Mouse (Mus musculus): ENCODE data around the gene Prr9. TPM values are rescaled to one million over a fixed set of nuclear protein-coding genes. Genes with fewer than 3 reads are reported as not detected.
A peak's percentile ranks its signal among the peaks of the same experiment; 100 is the strongest.

Gene Prr9
- not detected in 2 replicates for polyA plus RNA-seq (2015; fragmentation: Nextera tagmentation; extraction: Ambion mirVana)

- no peak within 1 kb of the TSS for H3K4me3 ChIP-seq (ENCODE audit: low read depth, low read length)
- no peaks in the 10 kb centered on the region for H3K36me3 ChIP-seq (ENCODE audit: control insufficient read depth, insufficient read depth, low read length)
- H3K4me2 ChIP-seq (ENCODE audit: low read length) = no peak within 1 kb of the TSS
- H3K9ac ChIP-seq (ENCODE audit: low read depth, low read length) = no peak within 1 kb of the TSS
- no peaks in the 10 kb centered on the region for H3K27me3 ChIP-seq (ENCODE audit: control insufficient read depth, insufficient read depth, low read depth, low read length)
- H3K9me3 ChIP-seq (replicated peaks; ENCODE audit: control insufficient read depth, low read length, poor library complexity, severe bottlenecking) = no peaks in the 10 kb centered on the region
- 76% methylated on average over 5 of the region's 5 CpGs for WGBS
- no peak within 1 kb of the TSS for H3K27ac ChIP-seq (ENCODE audit: low read length)
- H3K4me1 ChIP-seq (ENCODE audit: control insufficient read depth, insufficient read depth, low read length) = no peaks in the 10 kb centered on the region
- ATAC-seq = no peak
These were observed at the start of gene Prr9 for GRCm38 (mm10) chr3:92123847-92124246. Prr9 (minus strand) TSS chr3:92123947.

GRCm38 (mm10) chr3:92169847-92170246, 46.1 kb upstream of the Prr9 start:
- Histone ChIP-seq H3K36me3 (ENCODE audit: control insufficient read depth, insufficient read depth, low read length) (no peaks in the 10 kb centered on the region), H3K4me2 (ENCODE audit: low read length) (no peak overlapping the region), H3K4me3 (ENCODE audit: low read depth, low read length) (no peak overlapping the region), H3K9ac (ENCODE audit: low read depth, low read length) (no peak overlapping the region), H3K27me3 (ENCODE audit: control insufficient read depth, insufficient read depth, low read depth, low read length) (no peaks in the 10 kb centered on the region), H3K4me1 (ENCODE audit: control insufficient read depth, insufficient read depth, low read length) (no peaks in the 10 kb centered on the region), H3K9me3 (replicated peaks; ENCODE audit: control insufficient read depth, low read length, poor library complexity, severe bottlenecking) (no peaks in the 10 kb centered on the region), H3K27ac (ENCODE audit: low read length) (no peak overlapping the region)
- ATAC-seq = no peak
- WGBS = 89% methylated on average over 3 of the region's 3 CpGs

GRCm38 (mm10) chr3:92153322-92153721, 29.6 kb upstream of the Prr9 start:
- H3K4me3 ChIP-seq (ENCODE audit: low read depth, low read length) = no peak overlapping the region
- no peak overlapping the region for H3K27ac ChIP-seq (ENCODE audit: low read length)
- no peaks in the 10 kb centered on the region for H3K4me1 ChIP-seq (ENCODE audit: control insufficient read depth, insufficient read depth, low read length)
- no peaks in the 10 kb centered on the region for H3K9me3 ChIP-seq (replicated peaks; ENCODE audit: control insufficient read depth, low read length, poor library complexity, severe bottlenecking)
- ATAC-seq = no peak
- H3K27me3 ChIP-seq (ENCODE audit: control insufficient read depth, insufficient read depth, low read depth, low read length) = no peaks in the 10 kb centered on the region
- no peaks in the 10 kb centered on the region for H3K36me3 ChIP-seq (ENCODE audit: control insufficient read depth, insufficient read depth, low read length)
- no peak overlapping the region for H3K9ac ChIP-seq (ENCODE audit: low read depth, low read length)
- H3K4me2 ChIP-seq (ENCODE audit: low read length) = no peak overlapping the region

- no peak overlapping the region for H3K4me3 ChIP-seq (ENCODE audit: low read depth, low read length)
- H3K4me2 ChIP-seq (ENCODE audit: low read length) = no peak overlapping the region
- 26% methylated on average over 8 of the region's 8 CpGs for WGBS
- ATAC-seq = peak; percentile 98
- no peaks in the 10 kb centered on the region for H3K4me1 ChIP-seq (ENCODE audit: control insufficient read depth, insufficient read depth, low read length)
- H3K27me3 ChIP-seq (ENCODE audit: control insufficient read depth, insufficient read depth, low read depth, low read length) = no peaks in the 10 kb centered on the region
- no peak overlapping the region for H3K9ac ChIP-seq (ENCODE audit: low read depth, low read length)
- H3K9me3 ChIP-seq (replicated peaks; ENCODE audit: control insufficient read depth, low read length, poor library complexity, severe bottlenecking) = no peaks in the 10 kb centered on the region
- no peaks in the 10 kb centered on the region for H3K36me3 ChIP-seq (ENCODE audit: control insufficient read depth, insufficient read depth, low read length)
- no peak overlapping the region for H3K27ac ChIP-seq (ENCODE audit: low read length)
These were observed 27.0 kb upstream of the Prr9 start for GRCm38 (mm10) chr3:92150631-92151277.

- H3K27me3 ChIP-seq (ENCODE audit: control insufficient read depth, insufficient read depth, low read depth, low read length) = no peaks in the 10 kb centered on the region
- no peak for ATAC-seq
- WGBS = 84% methylated on average over 5 of the region's 5 CpGs
- no peak overlapping the region for H3K27ac ChIP-seq (ENCODE audit: low read length)
- H3K4me1 ChIP-seq (ENCODE audit: control insufficient read depth, insufficient read depth, low read length) = no peaks in the 10 kb centered on the region
- H3K9me3 ChIP-seq (replicated peaks; ENCODE audit: control insufficient read depth, low read length, poor library complexity, severe bottlenecking) = no peaks in the 10 kb centered on the region
- H3K9ac ChIP-seq (ENCODE audit: low read depth, low read length) = no peak overlapping the region
- H3K36me3 ChIP-seq (ENCODE audit: control insufficient read depth, insufficient read depth, low read length) = no peaks in the 10 kb centered on the region
- no peak overlapping the region for H3K4me2 ChIP-seq (ENCODE audit: low read length)
- H3K4me3 ChIP-seq (ENCODE audit: low read depth, low read length) = no peak overlapping the region
These were observed 24.2 kb upstream of the Prr9 start for GRCm38 (mm10) chr3:92147913-92148312.

- ATAC-seq = no peak
- H3K4me1 ChIP-seq (ENCODE audit: control insufficient read depth, insufficient read depth, low read length) = no peaks in the 10 kb centered on the region
- 61% methylated on average over 2 of the region's 2 CpGs for WGBS
- H3K27me3 ChIP-seq (ENCODE audit: control insufficient read depth, insufficient read depth, low read depth, low read length) = no peaks in the 10 kb centered on the region
- no peaks in the 10 kb centered on the region for H3K36me3 ChIP-seq (ENCODE audit: control insufficient read depth, insufficient read depth, low read length)
- H3K27ac ChIP-seq (ENCODE audit: low read length) = no peak overlapping the region
- H3K9ac ChIP-seq (ENCODE audit: low read depth, low read length) = no peak overlapping the region
- H3K4me2 ChIP-seq (ENCODE audit: low read length) = no peak overlapping the region
- no peaks in the 10 kb centered on the region for H3K9me3 ChIP-seq (replicated peaks; ENCODE audit: control insufficient read depth, low read length, poor library complexity, severe bottlenecking)
- no peak overlapping the region for H3K4me3 ChIP-seq (ENCODE audit: low read depth, low read length)
These were observed 23.7 kb upstream of the Prr9 start for GRCm38 (mm10) chr3:92147420-92147819.

- Histone ChIP-seq H3K27me3 (ENCODE audit: control insufficient read depth, insufficient read depth, low read depth, low read length) (no peaks in the 10 kb centered on the region), H3K4me2 (ENCODE audit: low read length) (no peak within 1 kb of the TSS), H3K27ac (ENCODE audit: low read length) (no peak within 1 kb of the TSS), H3K9ac (ENCODE audit: low read depth, low read length) (no peak within 1 kb of the TSS), H3K9me3 (replicated peaks; ENCODE audit: control insufficient read depth, low read length, poor library complexity, severe bottlenecking) (no peaks in the 10 kb centered on the region), H3K4me3 (ENCODE audit: low read depth, low read length) (no peak within 1 kb of the TSS), H3K36me3 (ENCODE audit: control insufficient read depth, insufficient read depth, low read length) (no peaks in the 10 kb centered on the region), H3K4me1 (ENCODE audit: control insufficient read depth, insufficient read depth, low read length) (no peaks in the 10 kb centered on the region)
- WGBS = 78% methylated on average over 1 of the region's 1 CpGs
- ATAC-seq = no peak
These were observed 18.9 kb upstream of the Prr9 start, which contains the start of gene Lelp1 for GRCm38 (mm10) chr3:92142644-92143043. Lelp1 (minus strand) TSS chr3:92142744.

GRCm38 (mm10) chr3:92120902-92121301, 2.8 kb downstream of the Prr9 start:
- Histone ChIP-seq H3K9ac (ENCODE audit: low read depth, low read length) (no peak overlapping the region), H3K36me3 (ENCODE audit: control insufficient read depth, insufficient read depth, low read length) (no peaks in the 10 kb centered on the region), H3K27me3 (ENCODE audit: control insufficient read depth, insufficient read depth, low read depth, low read length) (no peaks in the 10 kb centered on the region), H3K4me2 (ENCODE audit: low read length) (no peak overlapping the region), H3K4me1 (ENCODE audit: control insufficient read depth, insufficient read depth, low read length) (no peaks in the 10 kb centered on the region), H3K27ac (ENCODE audit: low read length) (no peak overlapping the region), H3K9me3 (replicated peaks; ENCODE audit: control insufficient read depth, low read length, poor library complexity, severe bottlenecking) (no peaks in the 10 kb centered on the region), H3K4me3 (ENCODE audit: low read depth, low read length) (no peak overlapping the region)
- WGBS = 81% methylated on average over 3 of the region's 3 CpGs
- ATAC-seq = no peak

GRCm38 (mm10) chr3:92117930-92118329, 5.8 kb downstream of the Prr9 start:
- 34% methylated on average over 3 of the region's 3 CpGs for WGBS
- H3K4me2 ChIP-seq (ENCODE audit: low read length) = no peak overlapping the region
- H3K9ac ChIP-seq (ENCODE audit: low read depth, low read length) = no peak overlapping the region
- no peak overlapping the region for H3K4me3 ChIP-seq (ENCODE audit: low read depth, low read length)
- no peak overlapping the region for H3K27ac ChIP-seq (ENCODE audit: low read length)
- H3K27me3 ChIP-seq (ENCODE audit: control insufficient read depth, insufficient read depth, low read depth, low read length) = no peaks in the 10 kb centered on the region
- no peak for ATAC-seq
- H3K4me1 ChIP-seq (ENCODE audit: control insufficient read depth, insufficient read depth, low read length) = no peaks in the 10 kb centered on the region
- no peaks in the 10 kb centered on the region for H3K9me3 ChIP-seq (replicated peaks; ENCODE audit: control insufficient read depth, low read length, poor library complexity, severe bottlenecking)
- no peaks in the 10 kb centered on the region for H3K36me3 ChIP-seq (ENCODE audit: control insufficient read depth, insufficient read depth, low read length)

Measured in midbrain, embryonic 16.5 days (tissue).